In the genomic region with DNA sequence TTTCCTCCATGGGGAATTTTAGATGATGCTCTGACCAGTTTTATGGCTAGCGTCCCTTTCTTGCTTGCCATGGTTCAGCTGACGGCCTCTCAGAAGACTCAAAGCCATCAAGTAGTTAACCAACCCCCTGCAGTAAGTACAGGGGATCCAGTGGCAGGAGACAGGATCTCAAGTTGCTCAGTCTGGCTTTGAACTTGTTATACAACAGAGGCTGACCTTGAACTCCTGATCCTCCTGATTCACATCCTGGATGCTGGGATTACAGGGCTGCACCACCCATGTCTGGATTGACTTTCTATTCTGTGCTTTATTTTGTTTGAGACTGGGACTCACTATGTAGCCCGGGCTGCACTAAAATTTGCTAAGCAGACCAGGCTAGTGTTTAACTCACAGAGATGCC, we compare ENCODE assay signal across 23 mouse cellular contexts. TPM values are rescaled to one million over a fixed set of nuclear protein-coding genes. Genes with fewer than 3 reads are reported as not detected.
DNase-seq lines count a peak whose midpoint lies in the region; ATAC-seq and TF ChIP-seq lines count a peak whose summit lies in the region.
"Had no signal": no experiment of that assay in that cellular context is flagged by ENCODE, and none has a peak within 500 bp of the region (broad histone marks: within the 10 kb centered on the region; RNA-seq: fewer than 3 reads in every experiment).

No protein-coding gene starts in this region.

- H3K4me2 ChIP-seq in heart, embryonic 13.5 days: no peak overlapping the region
- no peak overlapping the region for H3K4me2 ChIP-seq in midbrain, embryonic 16.5 days (ENCODE audit: low read length)
- H3K4me2 ChIP-seq: embryonic facial prominence, embryonic 12.5 days; forebrain, embryonic 12.5 days had no signal

- H3K27ac ChIP-seq in heart, embryonic 13.5 days (replicated peaks): peak overlapping the region; percentile 79; the same call in 1 of the 2 replicates
- H3K27ac ChIP-seq in ES-Bruce4 (ENCODE audit: insufficient read depth, low read length): peak overlapping the region; percentile 66
- H3K27ac ChIP-seq in ES-E14 (ENCODE audit: insufficient read depth, low read depth, low read length, poor library complexity, severe bottlenecking): peak overlapping the region; percentile 52; the same call in 1 of the 2 replicates
- H3K27ac ChIP-seq in limb, embryonic 10.5 days: no peak overlapping the region
- no peak overlapping the region for H3K27ac ChIP-seq in midbrain, embryonic 16.5 days (ENCODE audit: low read length)
- no peak overlapping the region for H3K27ac ChIP-seq in thymus, adult 2 months (ENCODE audit: control insufficient read depth, insufficient read depth, low read length)
- H3K27ac ChIP-seq: embryonic facial prominence, embryonic 12.5 days; forebrain, embryonic 10.5 days; forebrain, embryonic 12.5 days had no signal

- TF ChIP-seq EP300 in ES-Bruce4 (IDR thresholded peaks at IDR 0.05; ENCODE audit: insufficient read depth, low read depth, low read length): 0 out of 2 replicates have a peak, but pooled peaks have one; percentile 32

- no peaks in the 10 kb centered on the region for H3K27me3 ChIP-seq in heart, embryonic 13.5 days (replicated peaks)
- no peaks in the 10 kb centered on the region for H3K27me3 ChIP-seq in ES-Bruce4 (ENCODE audit: control insufficient read depth, insufficient read depth, low read length, poor library complexity, severe bottlenecking)
- H3K27me3 ChIP-seq in limb, embryonic 10.5 days (ENCODE audit: low read depth, poor library complexity, severe bottlenecking): no peaks in the 10 kb centered on the region
- H3K27me3 ChIP-seq in midbrain, embryonic 16.5 days (ENCODE audit: control insufficient read depth, insufficient read depth, low read depth, low read length): no peaks in the 10 kb centered on the region
- no peaks in the 10 kb centered on the region for H3K27me3 ChIP-seq in thymus, adult 2 months (ENCODE audit: control insufficient read depth, insufficient read depth, low read length)
- H3K27me3 ChIP-seq: embryonic facial prominence, embryonic 12.5 days; forebrain, embryonic 12.5 days had no signal

- 82% methylated on average over 3 of the region's 3 CpGs for WGBS in heart, embryonic 13.5 days
- WGBS in limb, embryonic 10.5 days: 92% methylated on average over 3 of the region's 3 CpGs
- WGBS in midbrain, embryonic 16.5 days: 92% methylated on average over 3 of the region's 3 CpGs
- 97% methylated on average over 3 of the region's 3 CpGs for WGBS in thymus, adult 2 months

- no peak overlapping the region for H3K9ac ChIP-seq in heart, embryonic 13.5 days
- no peak overlapping the region for H3K9ac ChIP-seq in ES-Bruce4 (ENCODE audit: low read depth, poor library complexity, severe bottlenecking)
- H3K9ac ChIP-seq in ES-E14 (ENCODE audit: insufficient read depth, low read depth, low read length, poor library complexity, severe bottlenecking): no peak overlapping the region
- no peak overlapping the region for H3K9ac ChIP-seq in midbrain, embryonic 16.5 days (ENCODE audit: low read depth, low read length)
- H3K9ac ChIP-seq: embryonic facial prominence, embryonic 12.5 days; forebrain, embryonic 12.5 days had no signal

- DNase-seq in heart, adult 18-20 months: no peak
- DNase-seq in ES-E14 (ENCODE audit: low read depth, low spot score): no peak
- no peak for DNase-seq in limb, embryonic 10.5 days (ENCODE audit: low spot score)
- DNase-seq in thymus, adult 2 months: no peak
- DNase-seq: adrenal gland, adult 8-10 months; adrenal gland, postnatal 25 days; cerebellum, adult 11 months; cerebellum, adult 18-20 months; cerebellum, adult 8-10 months; cerebellum, adult 9-11 months; cerebellum, postnatal 14 days; cerebellum, postnatal 36 days; embryo, embryonic 11 days had no signal

- no peak overlapping the region for H3K4me3 ChIP-seq in heart, embryonic 13.5 days
- H3K4me3 ChIP-seq in ES-Bruce4 (ENCODE audit: low read depth, low read length) (no peak overlapping the region), ES-E14 (ENCODE audit: insufficient read depth in 1 of 2, low read depth in 1 of 2, low read length in 2 of 2, poor library complexity in 1 of 2, severe bottlenecking in 1 of 2) (no peak overlapping the region)
- no peak overlapping the region for H3K4me3 ChIP-seq in limb, embryonic 10.5 days
- no peak overlapping the region for H3K4me3 ChIP-seq in midbrain, embryonic 16.5 days (ENCODE audit: low read depth, low read length)
- H3K4me3 ChIP-seq in thymus, adult 2 months (ENCODE audit: control insufficient read depth, insufficient read depth, low read length): no peak overlapping the region
- H3K4me3 ChIP-seq: embryonic facial prominence, embryonic 12.5 days; erythroblast, embryonic 14.5 days; forebrain, embryonic 10.5 days; forebrain, embryonic 12.5 days had no signal

- 0 out of 2 replicates have a peak, but pooled peaks cover 7% of the 10 kb centered on the region for H3K9me3 ChIP-seq in heart, embryonic 13.5 days
- H3K9me3 ChIP-seq in ES-Bruce4 (replicated peaks; ENCODE audit: control insufficient read depth, insufficient read depth, low read length, poor library complexity, severe bottlenecking) (no peaks in the 10 kb centered on the region), ES-E14 (ENCODE audit: control insufficient read depth, insufficient read depth, low read depth, low read length) (no peaks in the 10 kb centered on the region)
- 0 out of 2 replicates have a peak, but pooled peaks cover 2% of the 10 kb centered on the region for H3K9me3 ChIP-seq in limb, embryonic 10.5 days (replicated peaks)
- no peaks in the 10 kb centered on the region for H3K9me3 ChIP-seq in midbrain, embryonic 16.5 days (replicated peaks; ENCODE audit: control insufficient read depth, low read length, poor library complexity, severe bottlenecking)
- H3K9me3 ChIP-seq: embryonic facial prominence, embryonic 12.5 days had no signal

- in situ Hi-C loops in ES-E14 (cut with MboI; ENCODE audit: low sequenced_read_pairs in 2 of 2, unreplicated experiment in 2 of 2): no loop called here

- TF ChIP-seq CTCF in ES-Bruce4 (IDR thresholded peaks at IDR 0.05; ENCODE audit: low read depth, low read length): no peak
- no peak for TF ChIP-seq CTCF in thymus, adult 2 months (IDR thresholded peaks at IDR 0.05; ENCODE audit: borderline replicate concordance, control insufficient read depth, extremely low read depth, insufficient read depth, low read length, poor library complexity)

- H3K36me3 ChIP-seq in heart, embryonic 13.5 days: peaks cover 35% of the 10 kb centered on the region
- H3K36me3 ChIP-seq in ES-Bruce4 (ENCODE audit: control insufficient read depth, insufficient read depth, low read length, poor library complexity, severe bottlenecking): no peaks in the 10 kb centered on the region
- peaks cover 4% of the 10 kb centered on the region; the same call in 1 of the 2 replicates for H3K36me3 ChIP-seq in ES-E14 (ENCODE audit: control insufficient read depth, insufficient read depth, low read length, poor library complexity, severe bottlenecking)
- H3K36me3 ChIP-seq in limb, embryonic 10.5 days: peaks cover 92% of the 10 kb centered on the region
- peaks cover 3% of the 10 kb centered on the region; the same call in 1 of the 2 replicates for H3K36me3 ChIP-seq in midbrain, embryonic 16.5 days (ENCODE audit: control insufficient read depth, insufficient read depth, low read length)
- H3K36me3 ChIP-seq in thymus, adult 2 months (ENCODE audit: control insufficient read depth, insufficient read depth, low read length): no peaks in the 10 kb centered on the region

- peaks cover 81% of the 10 kb centered on the region for H3K4me1 ChIP-seq in heart, embryonic 13.5 days
- H3K4me1 ChIP-seq in ES-Bruce4 (ENCODE audit: control insufficient read depth, insufficient read depth, low read length): peaks cover 20% of the 10 kb centered on the region
- peaks cover 11 to 41% of the 10 kb centered on the region in 2 experiments for H3K4me1 ChIP-seq in ES-E14 (ENCODE audit: control insufficient read depth in 2 of 2, insufficient read depth in 2 of 2, low read length in 2 of 2, poor library complexity in 1 of 2)
- H3K4me1 ChIP-seq in limb, embryonic 10.5 days: peaks cover 33% of the 10 kb centered on the region
- peaks cover 6% of the 10 kb centered on the region for H3K4me1 ChIP-seq in midbrain, embryonic 16.5 days (ENCODE audit: control insufficient read depth, insufficient read depth, low read length)
- H3K4me1 ChIP-seq in thymus, adult 2 months (replicated peaks; ENCODE audit: control insufficient read depth, insufficient read depth, low read length): peaks cover 52% of the 10 kb centered on the region

- no peak for ATAC-seq in heart, embryonic 13.5 days (ENCODE audit: extremely low read depth, insufficient number of reproducible peaks, low FRiP score, low TSS enrichment)
- no peak for ATAC-seq in midbrain, embryonic 16.5 days
- ATAC-seq: activated CD4-positive, CD25-positive, alpha-beta regulatory T cell, adult 4 months; forebrain, embryonic 14.5 days; forebrain, embryonic 16.5 days had no signal

- TF ChIP-seq POLR2A in ES-Bruce4 (IDR thresholded peaks at IDR 0.05; ENCODE audit: insufficient read depth, low read length): no peak
- no peak for TF ChIP-seq POLR2A in thymus, adult 2 months (IDR thresholded peaks at IDR 0.05; ENCODE audit: control insufficient read depth, extremely low read depth, insufficient read depth, low read length, poor library complexity)

TF ChIP-seq in ES-E14, 5 proteins besides CTCF, POLR2A, EP300 and RAD21:
- TF ChIP-seq ZNF384 (IDR thresholded peaks at IDR 0.05; ENCODE audit: low read depth, low read length) (no peak), ZC3H11A (IDR thresholded peaks at IDR 0.05; ENCODE audit: borderline replicate concordance, low read depth, low read length) (no peak), CHD2 (IDR thresholded peaks at IDR 0.05; ENCODE audit: low read depth, low read length) (no peak), MAFK (IDR thresholded peaks at IDR 0.05; ENCODE audit: insufficient read depth, low read depth, low read length) (no peak), HCFC1 (IDR thresholded peaks at IDR 0.05; ENCODE audit: borderline replicate concordance, insufficient read depth, low read length) (no peak)

RNA-seq across cellular contexts. Expression of a gene that starts 14.4 kb away (rescaled TPM):
- polyA plus RNA-seq in heart, embryonic 13.5 days (2015; fragmentation: Nextera tagmentation; extraction: Ambion mirVana): 53.4 and 56.5 TPM in 2 replicates
- 10 to 100 TPM; 18.2 to 20.5 TPM for total RNA-seq in heart, adult 18-20 months (2021)
- 91.5 and 94.2 TPM in 2 replicates for polyA plus RNA-seq in ES-Bruce4 (2011; ENCODE audit: insufficient read depth, insufficient read length, low read depth, missing spikeins)
- total RNA-seq in ES-E14 (2012; rRNA removed): 63.5 and 118 TPM in 2 replicates
- polyA plus RNA-seq in limb, embryonic 10.5 days (2016; fragmentation: Nextera tagmentation; extraction: Ambion mirVana): 131 and 153 TPM in 2 replicates
- 74.3 and 81.5 TPM in 2 replicates for polyA plus RNA-seq in midbrain, embryonic 16.5 days (2015; fragmentation: Nextera tagmentation; extraction: Ambion mirVana)
- polyA plus RNA-seq in thymus, adult 2 months (2012; rRNA removed): 75.6 and 83.9 TPM in 2 replicates

Comparison
In these comparisons a context has a peak if more than half of its experiments do, and no peak if none do; other contexts are left out.
1. H3K27ac ChIP-seq: peak in heart, embryonic 13.5 days (single experiment), ES-Bruce4 (single experiment) and ES-E14 (single experiment); none in limb, embryonic 10.5 days (single experiment), midbrain, embryonic 16.5 days (single experiment) and thymus, adult 2 months (single experiment).